In the genomic region with DNA sequence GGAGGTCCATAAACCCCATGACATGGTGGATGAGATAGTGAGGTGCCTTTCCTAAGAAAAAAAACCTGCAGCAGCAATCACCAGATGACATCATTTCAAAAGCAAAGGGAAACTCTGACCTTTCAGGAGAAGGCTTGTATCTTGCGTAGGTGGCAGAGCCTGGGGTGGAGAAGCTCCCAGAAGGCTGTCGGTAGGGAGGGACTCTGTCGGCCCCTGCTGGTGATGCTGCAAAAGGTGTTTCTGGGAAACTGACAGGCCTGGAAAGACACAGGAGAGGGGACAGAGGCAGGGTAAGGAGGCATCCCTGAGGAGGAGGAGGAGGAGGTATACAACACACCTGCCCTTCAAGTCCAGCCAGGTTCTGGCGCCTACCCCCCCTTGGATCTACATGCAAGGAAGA, we compare ENCODE assay signal across 8 mouse cellular contexts.
A peak's percentile ranks its signal among the peaks of the same experiment; 100 is the strongest.
DNase-seq lines count a peak whose midpoint lies in the region; ATAC-seq and TF ChIP-seq lines count a peak whose summit lies in the region.
"Had no signal": no experiment of that assay in that cellular context is flagged by ENCODE, and none has a peak within 500 bp of the region (broad histone marks: within the 10 kb centered on the region; RNA-seq: fewer than 3 reads in every experiment).

No protein-coding gene starts in this region.

- peak; percentile 73 for TF ChIP-seq CTCF in lung, embryonic 14.5 days (IDR thresholded peaks at IDR 0.05; ENCODE audit: low read depth)
- TF ChIP-seq CTCF in lung, adult 2 months (IDR thresholded peaks at IDR 0.05; ENCODE audit: insufficient read depth, low read length), result no peak; the same call in 1 of the 2 replicates

- TF ChIP-seq POLR2A in lung, adult 2 months (IDR thresholded peaks at IDR 0.05; ENCODE audit: borderline replicate concordance, extremely low read depth, low read depth, low read length), result no peak

- WGBS in lung, embryonic 14.5 days, result 21% methylated on average over 4 of the region's 4 CpGs
- WGBS in lung, adult 2 months, result 49% methylated on average over 4 of the region's 4 CpGs
- 23% methylated on average over 4 of the region's 4 CpGs for WGBS in midbrain, embryonic 11.5 days

- H3K36me3 ChIP-seq in lung, embryonic 14.5 days (ENCODE audit: insufficient read depth), result peaks cover 28% of the 10 kb centered on the region; the same call in 1 of the 2 replicates
- H3K36me3 ChIP-seq in midbrain, embryonic 11.5 days (ENCODE audit: control insufficient read depth, insufficient read depth, low read length), result peaks cover 3% of the 10 kb centered on the region

- no peaks in the 10 kb centered on the region for H3K9me3 ChIP-seq in lung, embryonic 14.5 days (ENCODE audit: low read depth, low read length)
- H3K9me3 ChIP-seq in midbrain, embryonic 11.5 days (ENCODE audit: control insufficient read depth, low read length), result no peaks in the 10 kb centered on the region
- H3K9me3 ChIP-seq: limb, embryonic 15.5 days had no signal

- no peak overlapping the region for H3K9ac ChIP-seq in lung, embryonic 14.5 days
- no peak overlapping the region for H3K9ac ChIP-seq in midbrain, embryonic 11.5 days (ENCODE audit: low read length)
- H3K9ac ChIP-seq: limb, embryonic 15.5 days had no signal

- DNase-seq in lung, embryonic 14.5 days, result peak; percentile 71
- no peak for DNase-seq in lung, adult 2 months
- peak; percentile 61 for DNase-seq in adrenal gland, adult 8-10 months
- peak; percentile 22 for DNase-seq in embryo, embryonic 11.5 days (ENCODE audit: low read depth, low spot score)
- peak; percentile 54 to 56 for DNase-seq in kidney, postnatal 4 days
- DNase-seq in midbrain, embryonic 11.5 days (ENCODE audit: low spot score, missing footprints), result peak; percentile 87
- peak; percentile 30 for DNase-seq in thymus, postnatal 25 days

- no peak overlapping the region for H3K27ac ChIP-seq in lung, embryonic 14.5 days (ENCODE audit: low read depth)
- no peak overlapping the region for H3K27ac ChIP-seq in midbrain, embryonic 11.5 days (ENCODE audit: low read depth, low read length)
- H3K27ac ChIP-seq: limb, embryonic 15.5 days had no signal

- no peaks in the 10 kb centered on the region for H3K4me1 ChIP-seq in lung, embryonic 14.5 days (ENCODE audit: insufficient read depth)
- H3K4me1 ChIP-seq in lung, adult 2 months (ENCODE audit: control insufficient read depth, insufficient read depth, low read length), result no peaks in the 10 kb centered on the region
- H3K4me1 ChIP-seq in midbrain, embryonic 11.5 days (ENCODE audit: control insufficient read depth, insufficient read depth, low read length), result no peaks in the 10 kb centered on the region

- ATAC-seq in lung, embryonic 14.5 days (ENCODE audit: insufficient read depth), result no peak
- peak; percentile 72; the same call in 1 of the 2 replicates for ATAC-seq in midbrain, embryonic 11.5 days (ENCODE audit: low FRiP score)

- no peak overlapping the region for H3K4me2 ChIP-seq in lung, embryonic 14.5 days
- H3K4me2 ChIP-seq in midbrain, embryonic 11.5 days, result no peak overlapping the region
- H3K4me2 ChIP-seq: limb, embryonic 15.5 days had no signal

- no peaks in the 10 kb centered on the region for H3K27me3 ChIP-seq in lung, embryonic 14.5 days (ENCODE audit: insufficient read depth, low read length)
- no peaks in the 10 kb centered on the region for H3K27me3 ChIP-seq in midbrain, embryonic 11.5 days (ENCODE audit: control insufficient read depth, insufficient read depth, low read length)
- H3K27me3 ChIP-seq: limb, embryonic 15.5 days had no signal

- H3K4me3 ChIP-seq in lung, embryonic 14.5 days (ENCODE audit: low read depth, low read length), result no peak overlapping the region
- no peak overlapping the region for H3K4me3 ChIP-seq in lung, adult 2 months (replicated peaks; ENCODE audit: extremely low read depth, low read depth, low read length)
- H3K4me3 ChIP-seq in midbrain, embryonic 11.5 days (ENCODE audit: low read depth, low read length), result no peak overlapping the region
- H3K4me3 ChIP-seq: limb, embryonic 15.5 days had no signal
